Mouse (Mus musculus): ENCODE data around the gene Med19. TPM values are rescaled to one million over a fixed set of nuclear protein-coding genes. Genes with fewer than 3 reads are reported as not detected.
"Not testable (repeated sequence)": the region's sequence is repeated elsewhere in the genome, so short reads cannot be mapped to it uniquely, and the experiment has no call there.

The Med19 gene
- total RNA-seq, 2 experiments from 2014 or later: 26.7 to 28.6 TPM

- no peak for DNase-seq (ENCODE audit: low spot score in 2 of 2)
Observed at GRCm38 (mm10) chr2:84662866-84663265, 15.3 kb upstream of the Med19 start.

DNA sequence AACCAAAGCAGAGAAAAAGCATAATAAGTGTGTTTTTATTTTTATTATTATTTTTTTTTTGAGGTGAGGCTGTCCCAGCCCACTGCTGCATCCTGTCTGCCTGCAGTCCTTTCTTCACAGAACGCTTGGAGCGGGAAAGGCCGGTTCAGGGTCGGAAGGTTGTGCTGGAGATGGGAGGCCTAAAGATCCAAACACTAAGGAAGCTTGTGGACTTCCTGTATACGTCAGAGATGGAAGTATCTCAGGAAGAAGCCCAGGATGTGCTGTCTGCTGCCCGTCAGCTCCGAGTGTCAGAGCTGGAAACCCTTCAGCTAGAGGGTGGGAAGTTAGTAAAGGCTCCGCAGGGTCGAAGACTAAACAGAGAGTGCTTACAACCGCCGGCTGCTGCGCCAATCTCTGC, 12.1 kb upstream of the Med19 start:
- no peak for DNase-seq (ENCODE audit: low spot score in 2 of 2)

- no peak for DNase-seq (ENCODE audit: low spot score in 2 of 2)
Observed at GRCm38 (mm10) chr2:84669828-84670568, 8.2 kb upstream of the Med19 start.

GRCm38 (mm10) chr2:84670569-84670933, 7.7 kb upstream of the Med19 start, which contains the start of gene Selenoh:
Selenoh (minus strand) TSS chr2:84670770.
- peak; percentile 43 to 65 for DNase-seq (ENCODE audit: low spot score in 2 of 2)

DNA sequence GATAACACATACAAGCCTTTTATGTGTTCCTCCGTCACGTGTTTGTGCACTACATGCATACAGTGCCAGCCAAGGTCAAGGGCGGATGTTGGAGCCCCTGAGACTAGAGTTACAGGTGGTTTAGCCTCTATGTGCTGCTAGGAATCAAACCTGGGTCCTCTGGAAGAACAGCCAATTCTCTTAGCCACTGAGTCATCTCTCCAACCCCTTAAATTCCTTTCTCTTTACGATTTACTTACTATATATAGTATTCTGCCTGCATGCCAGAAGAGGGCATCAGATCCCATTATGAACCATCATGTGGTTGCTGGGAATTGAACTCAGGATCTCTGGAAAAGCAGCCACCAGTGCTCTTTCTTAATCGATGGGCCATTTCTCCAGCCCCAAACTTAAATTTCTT, 6.7 kb upstream of the Med19 start:
- not testable (repeated sequence) for DNase-seq (ENCODE audit: low spot score in 2 of 2)

DNA sequence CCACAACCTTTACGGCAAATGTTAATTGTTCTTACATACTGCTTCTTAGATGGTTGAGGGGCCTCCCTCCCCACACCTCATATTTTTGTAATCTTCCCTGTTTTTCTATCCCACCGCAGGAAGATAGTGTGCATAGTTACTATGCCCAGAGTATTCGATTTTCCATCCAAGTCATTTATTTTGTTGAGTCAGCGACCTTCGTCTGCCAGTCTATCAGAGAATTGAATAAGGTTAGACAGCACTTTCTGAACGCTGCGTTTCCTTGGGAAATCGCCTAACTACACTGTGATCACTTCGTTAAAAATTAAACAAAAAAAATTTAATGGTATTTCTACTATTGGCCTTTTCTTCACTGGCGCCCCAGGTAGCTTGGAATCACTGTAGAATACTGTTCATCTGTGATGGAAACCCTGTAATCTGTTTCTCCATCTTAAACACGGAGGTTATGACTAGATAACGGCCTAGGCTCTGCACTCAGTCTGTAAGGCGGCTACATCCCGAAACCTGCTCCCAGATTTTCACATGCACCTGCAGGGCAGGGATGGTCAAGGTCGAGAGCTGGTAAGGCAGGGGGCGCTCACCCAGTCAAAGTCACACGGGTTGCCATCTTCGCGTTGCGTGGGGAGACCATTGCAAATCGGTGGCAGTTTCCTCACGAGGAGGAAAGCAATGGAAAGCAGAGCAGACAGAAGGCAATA, 783 bp upstream of the Med19 start:
- no peak for DNase-seq (ENCODE audit: low spot score in 2 of 2)

DNA sequence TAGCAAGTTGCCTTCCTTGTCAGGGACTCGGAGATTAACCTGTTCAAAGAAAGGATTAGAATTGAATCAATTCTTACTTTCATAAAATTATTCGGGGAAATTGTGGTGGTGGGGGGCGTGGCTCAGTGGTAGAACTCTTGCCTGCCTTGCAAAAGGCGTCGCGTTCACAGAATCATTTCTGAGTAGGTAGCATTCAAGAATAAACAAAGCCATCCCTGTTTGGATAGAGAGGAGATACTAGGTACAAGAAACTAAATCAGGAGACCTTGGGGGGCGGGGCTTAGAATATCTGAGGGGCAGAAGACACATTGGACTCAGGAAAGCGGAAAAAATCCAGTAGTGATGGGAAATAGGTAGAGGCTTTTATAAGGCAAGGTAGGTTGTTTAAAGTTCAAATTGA, 814 bp downstream of the Med19 start, which contains the start of gene Tmx2:
TSS of gene Tmx2 (minus strand) at position 125 of the 400 bp plus-strand sequence.
- no peak for DNase-seq (ENCODE audit: low spot score in 2 of 2)

DNA sequence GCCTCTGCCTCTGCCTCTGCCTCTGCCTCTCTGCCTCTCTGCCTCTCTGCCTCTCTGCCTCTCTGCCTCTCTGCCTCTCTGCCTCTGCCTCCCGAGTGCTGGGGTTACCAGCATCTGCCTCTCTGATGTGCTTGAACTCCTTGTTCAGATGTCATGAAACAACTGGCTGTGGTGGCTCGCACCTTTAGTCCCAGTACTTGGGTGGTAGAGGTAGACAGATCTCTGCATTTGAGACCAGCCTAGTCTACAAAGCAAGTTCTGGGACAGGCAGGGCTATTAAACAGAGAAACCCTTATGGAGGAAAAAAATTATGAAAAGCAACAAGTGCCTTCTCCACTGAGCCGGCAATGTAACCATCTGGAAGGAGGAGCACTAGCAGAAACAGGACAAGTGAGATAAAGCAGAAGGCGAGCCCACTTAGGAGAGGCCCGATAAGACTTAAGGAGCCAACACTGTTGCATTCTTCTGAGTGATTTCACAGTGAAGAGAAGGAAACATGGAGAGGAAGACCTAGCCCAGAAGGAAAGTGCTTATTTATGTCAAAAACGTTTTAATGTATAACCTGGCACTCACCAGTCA, 4.5 kb downstream of the Med19 start:
- DNase-seq (ENCODE audit: low spot score in 2 of 2): no peak

- DNase-seq (ENCODE audit: low spot score in 2 of 2): no peak
Observed at GRCm38 (mm10) chr2:84688080-84688844, 10.1 kb downstream of the Med19 start.

- DNase-seq (ENCODE audit: low spot score in 2 of 2): no peak
Observed at GRCm38 (mm10) chr2:84690050-84690449, 11.8 kb downstream of the Med19 start.

DNA sequence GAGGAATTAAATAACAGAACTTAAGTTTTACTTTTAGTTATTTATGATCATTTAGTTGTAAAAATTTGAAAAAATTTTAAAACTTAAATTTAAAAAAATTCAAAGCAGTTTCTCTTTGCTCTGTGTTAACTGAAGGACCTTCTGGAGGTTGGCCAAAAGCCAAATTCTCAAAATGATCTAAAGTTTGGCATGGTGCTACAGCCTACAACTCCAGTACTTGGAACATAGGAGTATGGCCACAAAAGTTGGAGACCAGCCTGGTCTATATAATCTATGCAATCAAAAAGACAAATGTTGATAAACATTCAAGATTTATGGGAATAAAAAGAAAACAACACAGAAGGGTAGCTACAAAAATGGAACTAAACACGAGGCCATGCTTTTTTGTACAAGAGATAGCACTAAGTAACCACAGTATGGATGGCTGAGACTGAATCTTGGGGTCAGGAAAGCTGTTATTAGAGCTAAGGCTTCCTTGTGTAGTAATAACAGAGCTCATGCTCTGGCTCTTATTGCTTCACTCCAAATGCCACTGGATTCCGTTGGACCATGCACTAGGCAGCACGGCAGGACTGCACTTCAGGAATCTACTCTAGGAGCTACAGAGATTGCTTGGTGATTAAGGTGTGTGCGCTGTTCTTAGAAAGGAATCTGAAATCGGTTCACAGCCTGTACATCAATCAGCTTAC, 16.9 kb downstream of the Med19 start:
- DNase-seq (ENCODE audit: low spot score in 2 of 2): no peak

- no peak for DNase-seq (ENCODE audit: low spot score in 2 of 2)
Observed at GRCm38 (mm10) chr2:84703497-84703896, 25.3 kb downstream of the Med19 start.

GRCm38 (mm10) chr2:84704329-84704728, 26.1 kb downstream of the Med19 start:
- no peak for DNase-seq (ENCODE audit: low spot score in 2 of 2)

GRCm38 (mm10) chr2:84705295-84705694, 27.1 kb downstream of the Med19 start:
- DNase-seq (ENCODE audit: low spot score in 2 of 2): no peak

GRCm38 (mm10) chr2:84707523-84707922, 29.3 kb downstream of the Med19 start:
- no peak for DNase-seq (ENCODE audit: low spot score in 2 of 2)

- DNase-seq (ENCODE audit: low spot score in 2 of 2): no peak
Observed at GRCm38 (mm10) chr2:84711898-84712297, 33.7 kb downstream of the Med19 start.

DNA sequence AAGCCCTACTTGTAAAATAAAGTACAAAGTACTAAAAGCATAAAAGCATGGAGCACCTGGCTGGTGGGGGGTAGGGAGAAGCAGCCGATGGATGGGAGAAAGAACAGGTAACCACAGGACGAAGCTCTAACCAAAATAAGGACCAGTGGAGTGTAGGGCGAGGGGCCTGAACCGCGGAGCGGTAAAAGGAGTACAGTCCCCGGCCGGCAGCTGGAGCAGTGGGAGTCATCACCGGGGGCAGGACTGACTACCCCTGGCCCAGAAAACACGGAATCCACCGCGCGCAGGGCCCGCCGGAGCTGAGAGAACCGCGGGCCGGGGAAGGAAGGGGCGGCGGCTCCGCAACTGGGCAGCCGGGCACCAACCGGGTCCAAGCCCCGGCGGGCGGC, 36.2 kb downstream of the Med19 start:
- DNase-seq (ENCODE audit: low spot score in 2 of 2): no peak

- peak; percentile 97 to 99 for DNase-seq (ENCODE audit: low spot score in 2 of 2)
Observed at GRCm38 (mm10) chr2:84714811-84715561, 36.8 kb downstream of the Med19 start, which contains the start of gene Zdhhc5. Zdhhc5 (minus strand) TSS chr2:84715180.

DNA sequence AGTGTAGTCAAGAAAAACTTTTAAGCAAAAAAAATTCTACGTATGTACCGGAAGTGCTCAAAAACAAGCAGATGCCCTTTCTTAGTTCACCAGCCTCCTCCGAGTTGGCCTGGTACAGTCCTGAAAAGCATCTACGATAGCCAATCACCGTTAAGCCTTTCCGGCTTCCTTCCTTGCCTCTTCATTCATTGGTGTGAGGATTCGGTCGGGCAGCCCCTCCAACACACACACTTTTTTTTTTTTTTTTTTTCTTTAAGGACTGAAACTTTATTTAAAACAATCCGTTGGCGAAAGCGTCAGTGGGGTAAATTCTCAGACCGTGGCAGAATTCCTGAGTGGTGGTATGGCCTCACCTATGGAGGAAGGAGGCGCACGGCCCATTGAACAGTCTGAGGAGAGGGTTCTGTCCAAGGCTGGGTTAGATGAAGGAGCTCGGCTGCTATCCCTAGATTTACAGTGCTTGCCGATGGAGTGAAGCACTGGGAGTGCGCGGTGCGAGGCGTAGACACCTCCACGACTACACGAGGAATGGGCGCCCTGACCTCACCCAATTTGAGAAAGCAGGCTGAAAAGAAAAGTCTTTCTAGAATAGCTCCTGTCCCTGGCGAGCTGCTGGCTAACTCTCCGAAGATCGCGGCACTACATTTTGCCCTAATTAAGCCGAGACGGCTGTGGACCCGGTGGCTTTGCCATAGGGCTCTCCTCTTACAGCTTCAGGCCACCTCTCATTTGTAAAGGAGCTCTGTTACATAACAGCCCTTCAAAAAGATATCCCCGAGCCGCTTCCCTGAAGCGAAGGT, 37.6 kb downstream of the Med19 start:
- DNase-seq (ENCODE audit: low spot score in 2 of 2): no peak
